ENCODE assay signal across 24 mouse cellular contexts in genomic region chr9:84545431-84545830, GRCm38 (mm10).
DNase-seq lines count a peak whose midpoint lies in the region; ATAC-seq and TF ChIP-seq lines count a peak whose summit lies in the region.
"Had no signal": no experiment of that assay in that cellular context is flagged by ENCODE, and none has a peak within 500 bp of the region (broad histone marks: within the 10 kb centered on the region; RNA-seq: fewer than 3 reads in every experiment).

No protein-coding gene starts in this region.

- H3K4me1 ChIP-seq in intestine, embryonic 16.5 days (ENCODE audit: control insufficient read depth, insufficient read depth, low read length), result no peaks in the 10 kb centered on the region
- H3K4me1 ChIP-seq: embryonic facial prominence, embryonic 10.5 days; forebrain, embryonic 10.5 days; forebrain, embryonic 15.5 days; heart, embryonic 15.5 days; hindbrain, embryonic 13.5 days; intestine, embryonic 15.5 days had no signal

- H3K9me3 ChIP-seq in intestine, embryonic 16.5 days (ENCODE audit: control insufficient read depth, low read length), result no peaks in the 10 kb centered on the region
- H3K9me3 ChIP-seq: embryonic facial prominence, embryonic 10.5 days; forebrain, embryonic 10.5 days; forebrain, embryonic 15.5 days; G1E; heart, embryonic 15.5 days; hindbrain, embryonic 13.5 days; intestine, embryonic 15.5 days had no signal

- DNase-seq in A20 (ENCODE audit: low read depth, low spot score), result peak; percentile 2
- DNase-seq in ES-CJ7 (ENCODE audit: low read depth, low spot score), result peak; percentile 26
- DNase-seq in ZHBTc4 (ENCODE audit: low read depth, low spot score), result peak; percentile 26
- no peak for DNase-seq in adrenal gland, adult 8-10 months
- no peak for DNase-seq in urinary bladder, adult 2 months (ENCODE audit: low spot score)
- DNase-seq: adrenal gland, postnatal 10 days; B cell, adult 2 months; cerebellum, adult 2 months; cerebellum, postnatal 10 days; gastrocnemius, postnatal 10 days; heart, adult 18-20 months; heart, postnatal 14 days; kidney, adult 8-10 months had no signal

- no peaks in the 10 kb centered on the region for H3K27me3 ChIP-seq in myocyte (ENCODE audit: control insufficient read depth, insufficient read depth, insufficient read length)
- H3K27me3 ChIP-seq in intestine, embryonic 16.5 days (replicated peaks; ENCODE audit: control insufficient read depth, insufficient read depth, low read length), result no peaks in the 10 kb centered on the region
- H3K27me3 ChIP-seq: forebrain, embryonic 15.5 days; heart, embryonic 15.5 days; hindbrain, embryonic 13.5 days; intestine, embryonic 15.5 days had no signal

- no peak overlapping the region for H3K4me2 ChIP-seq in myocyte (ENCODE audit: low read depth)
- no peak overlapping the region for H3K4me2 ChIP-seq in intestine, embryonic 16.5 days (ENCODE audit: low read depth, low read length)
- H3K4me2 ChIP-seq: forebrain, embryonic 15.5 days; heart, embryonic 11.5 days; heart, embryonic 15.5 days; hindbrain, embryonic 13.5 days; intestine, embryonic 15.5 days had no signal

- H3K4me3 ChIP-seq in myocyte, result no peak overlapping the region
- no peak overlapping the region for H3K4me3 ChIP-seq in intestine, embryonic 16.5 days (ENCODE audit: low read length)
- H3K4me3 ChIP-seq: embryonic facial prominence, embryonic 10.5 days; forebrain, embryonic 10.5 days; forebrain, embryonic 15.5 days; heart, embryonic 15.5 days; hindbrain, embryonic 13.5 days; intestine, embryonic 15.5 days had no signal

- H3K79me2 ChIP-seq in myocyte (ENCODE audit: control insufficient read depth, insufficient read depth), result no peaks in the 10 kb centered on the region

- no peak overlapping the region for H3K9ac ChIP-seq in intestine, embryonic 16.5 days (ENCODE audit: low read depth, low read length)
- H3K9ac ChIP-seq: forebrain, embryonic 15.5 days; heart, embryonic 15.5 days; hindbrain, embryonic 13.5 days; intestine, embryonic 15.5 days had no signal

- no peak for TF ChIP-seq POLR2A in myocyte (IDR thresholded peaks at IDR 0.05; ENCODE audit: insufficient read length, low read depth)

- no peak for ATAC-seq in intestine, embryonic 16.5 days
- ATAC-seq: forebrain, embryonic 15.5 days; hindbrain, postnatal 0 days; intestine, embryonic 15.5 days had no signal

- 70% methylated on average over 2 of the region's 2 CpGs for WGBS in intestine, embryonic 16.5 days

- H3K27ac ChIP-seq in intestine, embryonic 16.5 days (ENCODE audit: low read length), result no peak overlapping the region
- H3K27ac ChIP-seq: embryonic facial prominence, embryonic 10.5 days; forebrain, embryonic 10.5 days; forebrain, embryonic 15.5 days; heart, embryonic 15.5 days; hindbrain, embryonic 13.5 days; hindbrain, postnatal 0 days; intestine, embryonic 15.5 days had no signal

- no peaks in the 10 kb centered on the region for H3K36me3 ChIP-seq in myocyte (ENCODE audit: control insufficient read depth, insufficient read depth)
- no peaks in the 10 kb centered on the region for H3K36me3 ChIP-seq in intestine, embryonic 16.5 days (ENCODE audit: control insufficient read depth, insufficient read depth, low read length)
- H3K36me3 ChIP-seq: embryonic facial prominence, embryonic 10.5 days; forebrain, embryonic 10.5 days; forebrain, embryonic 15.5 days; G1E; heart, embryonic 15.5 days; hindbrain, embryonic 13.5 days; intestine, embryonic 15.5 days had no signal

- no peak overlapping the region for H3ac ChIP-seq in myocyte (ENCODE audit: control insufficient read depth, insufficient read length)

TF ChIP-seq in myocyte, 11 proteins besides CTCF, POLR2A, EP300 and RAD21:
- TF ChIP-seq USF1 (IDR thresholded peaks at IDR 0.05; ENCODE audit: low read depth), result peak; percentile 62
- no peak for TF ChIP-seq TCF3 (IDR thresholded peaks at IDR 0.05; ENCODE audit: insufficient read length, low read depth)

Comparison
In these comparisons a context has a peak if more than half of its experiments do, and no peak if none do; other contexts are left out.
1. DNase-seq: peak in A20 (single experiment), ES-CJ7 (single experiment) and ZHBTc4 (single experiment); none in adrenal gland, adult 8-10 months (single experiment) and urinary bladder, adult 2 months (single experiment).